Mouse (Mus musculus) megakaryocyte, embryonic 14.5 days (primary cell): ENCODE measurements around the gene Myl12a.

Experiments used
- FLI1 ChIP-seq: IDR thresholded peaks from 2 replicates; pipeline ENCODE4 v1.6.1; 2012; ENCODE audit warnings: low read length, inconsistent platforms, mixed read lengths
- GATA1 ChIP-seq: IDR thresholded peaks from 3 replicates; pipeline ENCODE4 v1.6.1; 2012; ENCODE audit warnings: mixed read lengths, low read length, inconsistent platforms, borderline replicate concordance

DNA sequence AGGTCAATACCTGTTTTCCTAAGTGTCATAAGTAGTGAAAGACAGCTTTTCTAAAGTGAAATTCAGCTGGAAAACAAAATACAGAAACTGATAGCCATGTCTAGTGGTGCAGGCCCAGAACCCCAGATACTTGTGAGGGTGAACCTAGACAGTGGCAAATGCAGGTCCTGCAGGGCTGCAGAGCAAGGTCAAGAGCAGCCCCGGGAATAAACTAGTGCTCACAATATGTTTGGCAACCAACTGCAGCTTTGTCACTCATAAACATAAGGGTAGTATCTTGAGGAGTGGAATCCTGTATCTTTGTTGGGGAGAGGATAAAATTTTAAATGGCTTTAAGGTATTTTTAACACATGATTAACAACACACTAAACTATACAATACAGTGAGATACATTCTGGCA is 7.1 kb upstream of the Myl12a start:
- TF ChIP-seq GATA1, result no peak
- TF ChIP-seq FLI1, result no peak
